Mouse (Mus musculus) olfactory bulb, adult 2 months (tissue): ENCODE data around the gene Spint5.

Experiments
- CTCF ChIP-seq: fragments of 200-500 bp; IDR thresholded peaks from 2 replicates; pipeline ENCODE4 v1.5.1; 2012; ENCODE audit warnings: low read depth, mild to moderate bottlenecking, low read length, moderate library complexity; ENCODE audit not compliant: insufficient read depth
- POLR2A ChIP-seq: fragments of 200-500 bp; IDR thresholded peaks from 2 replicates; pipeline ENCODE4 v1.6.1; 2012; ENCODE audit warnings: mild to moderate bottlenecking, low read depth, low read length, moderate library complexity; ENCODE audit not compliant: insufficient read depth

GRCm38 (mm10) chr2:164701761-164702160, 13.3 kb upstream of the Spint5 start:
- TF ChIP-seq POLR2A (no peak), CTCF (no peak)
